Mouse (Mus musculus) small intestine, adult 2 months (tissue): ENCODE data around the gene Lrrfip1.

Source experiments
- CTCF ChIP-seq: fragments of 200-500 bp; IDR thresholded peaks from 2 replicates; pipeline ENCODE4 v1.5.1; 2012; ENCODE audit warnings: low read depth, mild to moderate bottlenecking, control low read depth, inconsistent platforms, low read length, moderate library complexity, mixed read lengths; ENCODE audit not compliant: insufficient replicate concordance, insufficient read length; ENCODE audit errors: extremely low read depth
- POLR2A ChIP-seq: fragments of 200-500 bp; IDR thresholded peaks from 2 replicates; pipeline ENCODE4 v1.6.1; 2012; ENCODE audit warnings: low read depth, mild to moderate bottlenecking, control low read depth, inconsistent platforms, low read length, moderate library complexity

DNA sequence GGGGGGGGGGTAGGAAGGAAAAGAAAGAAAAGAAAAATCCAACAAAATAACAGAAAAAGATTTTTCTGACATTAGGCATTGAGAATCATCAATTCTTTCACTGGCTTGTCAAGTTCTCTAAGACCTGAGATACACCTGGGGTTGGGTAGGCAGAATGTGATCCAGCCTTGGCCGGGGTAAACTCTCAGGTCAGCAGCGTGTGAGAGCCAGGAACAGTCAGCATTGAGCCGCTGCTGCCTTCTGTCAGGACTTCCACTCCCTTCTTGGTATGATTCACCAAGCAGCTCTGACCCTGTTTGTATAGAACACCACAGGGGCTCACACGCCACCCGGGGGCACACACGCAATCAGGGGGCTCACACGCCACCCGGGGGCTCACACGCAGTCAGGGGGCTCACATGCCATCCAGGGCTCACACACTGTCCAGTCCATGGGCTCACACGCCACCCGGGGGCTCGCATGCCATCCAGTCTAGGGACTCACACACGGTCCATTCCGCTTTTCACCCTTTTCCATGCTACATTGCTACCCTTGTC lies 9.7 kb downstream of the Lrrfip1 start:
- no peak for TF ChIP-seq CTCF
- TF ChIP-seq POLR2A = no peak
